Mouse (Mus musculus) embryonic stem cell, embryonic (primary cell): ENCODE data around the gene Egflam.

Source experiments
- CTCF ChIA-PET, 4 experiments: fragments of 300-600 bp in 2 of 4; fragments of 350-600 bp in 2 of 4; sonication (Branson Sonifier 250); formaldehyde crosslinking; loops; one replicate each; lab custom pipeline; 2022; ENCODE audit warnings: inconsistent platforms in 2 of 4; lab: Charles Lee
- POLR2A ChIA-PET, 4 experiments: fragments of 300-600 bp in 2 of 4; fragments of 350-600 bp in 2 of 4; sonication (Branson Sonifier 250); formaldehyde crosslinking; loops; one replicate each; lab custom pipeline; 2022; ENCODE audit warnings: antibody characterized with exemption in 4 of 4, inconsistent platforms in 1 of 4; lab: Charles Lee

The Egflam gene

GRCm38 (mm10) chr15:7397818-7398608 lies at the start of gene Egflam:
TSS of gene Egflam (minus strand) at chr15:7398395.
- ChIA-PET CTCF (interaction anchor here in 2 of 4 experiments (0.9 to 1.5 kb wide), 2 partner anchors 46 to 134 kb away, joined by 3 read pairs; no protein-coding TSS in a partner anchor), POLR2A (interaction anchor here in 1 of 4 experiments (1.0 kb wide), 1 partner anchor 19 kb away, joined by 3 read pairs; no protein-coding TSS in a partner anchor)

- ChIA-PET POLR2A (interaction anchor here in 2 of 4 experiments (0.6 to 1.0 kb wide), 2 partner anchors 11 to 214 kb away, joined by 4 read pairs; no protein-coding TSS in a partner anchor), CTCF (interaction anchor here (0.5 to 2.0 kb wide), 63 partner anchors 11 to 1646 kb away, joined by 3 to 20 read pairs (median 4); no protein-coding TSS in a partner anchor)
Measured at GRCm38 (mm10) chr15:7443396-7444315, 45.5 kb upstream of the Egflam start.

- POLR2A ChIA-PET, result interaction anchor here in 3 of 4 experiments (0.5 to 0.7 kb wide), 3 partner anchors 353 to 638 kb away, joined by 3 read pairs; no protein-coding TSS in a partner anchor
Measured at GRCm38 (mm10) chr15:7442148-7443100, 44.2 kb upstream of the Egflam start.

DNA sequence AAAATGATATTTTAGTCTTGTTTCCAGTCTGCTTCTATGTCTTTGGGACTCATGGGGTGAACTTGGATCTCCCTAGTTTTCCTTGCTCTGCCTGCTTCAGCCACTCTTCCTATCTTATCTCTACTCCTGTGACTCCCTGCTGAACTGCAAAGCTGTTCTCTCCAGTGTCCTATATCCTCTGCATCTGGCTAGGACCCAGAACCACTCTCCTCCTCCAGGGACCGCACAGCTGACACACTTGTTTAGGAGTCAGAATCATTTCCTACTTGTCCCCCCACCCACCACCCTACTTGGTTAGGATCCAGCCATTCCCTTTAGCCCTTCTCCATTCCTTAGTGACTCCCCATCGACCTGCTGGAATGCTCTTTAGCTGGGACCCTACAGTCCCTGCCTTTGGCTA lies 26.1 kb upstream of the Egflam start:
- CTCF ChIA-PET, result no interaction called here
- POLR2A ChIA-PET, result no interaction called here

More at GRCm38 (mm10) chr15:7442148-7443100, 44.2 kb upstream of the Egflam start:
- CTCF ChIA-PET, result interaction anchor here in 3 of 4 experiments (0.7 to 2.0 kb wide), 5 partner anchors 12 to 1082 kb away, joined by 4 to 20 read pairs (median 9); no protein-coding TSS in a partner anchor

- ChIA-PET POLR2A (interaction anchor here in 1 of 4 experiments (0.5 kb wide), 1 partner anchor 353 kb away, joined by 3 read pairs; no protein-coding TSS in a partner anchor), CTCF (no interaction called here)
Measured at GRCm38 (mm10) chr15:7404521-7404920, 6.3 kb upstream of the Egflam start.

- ChIA-PET POLR2A (interaction anchor here in 1 of 4 experiments (0.7 to 1.0 kb wide), 3 partner anchors 19 to 391 kb away, joined by 3 to 4 read pairs (median 3); no protein-coding TSS in a partner anchor), CTCF (interaction anchor here in 3 of 4 experiments (0.6 to 1.0 kb wide), 3 partner anchors 61 to 445 kb away, joined by 3 read pairs; no protein-coding TSS in a partner anchor)
Measured at GRCm38 (mm10) chr15:7398609-7399540, 680 bp upstream of the Egflam start.

- POLR2A ChIA-PET, result interaction anchor here in 1 of 4 experiments (1.0 kb wide), 1 partner anchor 20 kb away, joined by 3 read pairs; no protein-coding TSS in a partner anchor
- CTCF ChIA-PET, result interaction anchor here in 3 of 4 experiments (0.7 to 1.5 kb wide), 3 partner anchors 46 to 965 kb away, joined by 3 to 4 read pairs (median 3); no protein-coding TSS in a partner anchor
Measured at GRCm38 (mm10) chr15:7397446-7397817, 763 bp downstream of the Egflam start.

GRCm38 (mm10) chr15:7383349-7383748 lies 14.8 kb downstream of the Egflam start:
- POLR2A ChIA-PET, result no interaction called here
- CTCF ChIA-PET, result no interaction called here

- ChIA-PET POLR2A (no interaction called here), CTCF (no interaction called here)
Measured at GRCm38 (mm10) chr15:7382457-7382856, 15.7 kb downstream of the Egflam start.

- ChIA-PET CTCF (no interaction called here), POLR2A (interaction anchor here in 1 of 4 experiments (0.5 kb wide), 1 partner anchor 412 kb away, joined by 3 read pairs; no protein-coding TSS in a partner anchor)
Measured at GRCm38 (mm10) chr15:7352635-7353051, 45.6 kb downstream of the Egflam start.

DNA sequence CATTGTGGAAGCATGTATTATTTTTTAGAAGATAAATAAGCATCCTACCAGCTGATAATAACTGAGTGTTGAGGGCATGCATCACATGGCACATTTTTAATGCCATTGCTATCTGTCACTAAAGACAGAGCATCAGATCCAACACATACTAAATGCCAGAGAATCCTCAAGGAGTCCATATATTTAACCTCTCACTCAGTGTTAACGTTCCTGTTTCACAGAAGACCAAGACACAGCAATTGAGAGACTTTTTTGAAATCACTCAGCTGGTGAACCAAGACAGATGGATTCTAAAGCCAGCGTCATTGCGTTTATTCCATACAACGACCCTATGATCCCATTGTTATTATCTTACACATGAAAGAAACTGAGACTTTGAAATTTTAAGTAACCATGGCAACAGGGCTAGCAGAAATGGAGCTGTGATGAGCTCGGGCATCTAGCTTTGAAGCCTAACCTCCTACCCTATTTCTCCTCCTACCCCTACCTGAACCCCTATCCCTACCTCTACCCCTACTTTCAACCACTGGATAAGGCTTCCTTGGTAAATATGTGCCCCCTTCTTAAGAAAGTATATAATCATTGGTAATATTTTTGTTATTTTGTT lies 57.4 kb downstream of the Egflam start:
- POLR2A ChIA-PET, result no interaction called here

GRCm38 (mm10) chr15:7334517-7335298 lies 63.5 kb downstream of the Egflam start:
- CTCF ChIA-PET, result no interaction called here

More for the DNA sequence above, 57.4 kb downstream of the Egflam start:
- CTCF ChIA-PET, result interaction anchor here in 1 of 4 experiments (0.9 kb wide), 1 partner anchor 77 kb away, joined by 3 read pairs; no protein-coding TSS in a partner anchor

DNA sequence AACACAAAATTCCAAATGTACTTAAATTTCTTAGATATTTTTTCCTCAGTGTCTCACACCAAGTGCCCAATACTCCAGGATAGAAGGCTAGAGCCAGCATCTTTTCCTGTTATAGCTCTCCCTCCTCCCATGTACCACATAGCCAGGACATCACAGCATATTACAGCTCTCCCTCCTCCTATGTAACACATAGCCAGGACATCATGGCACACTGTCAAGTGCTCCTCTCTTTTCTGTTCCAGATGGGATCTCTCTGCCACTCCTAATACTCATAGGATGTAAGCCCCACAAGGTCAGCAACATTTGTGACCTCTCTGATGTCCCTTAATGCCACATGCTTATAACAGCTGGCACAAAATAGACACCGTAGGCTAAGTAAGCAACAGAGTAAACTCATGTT lies 65.3 kb downstream of the Egflam start:
- CTCF ChIA-PET, result no interaction called here
- POLR2A ChIA-PET, result no interaction called here

More at GRCm38 (mm10) chr15:7334517-7335298, 63.5 kb downstream of the Egflam start:
- POLR2A ChIA-PET, result no interaction called here

DNA sequence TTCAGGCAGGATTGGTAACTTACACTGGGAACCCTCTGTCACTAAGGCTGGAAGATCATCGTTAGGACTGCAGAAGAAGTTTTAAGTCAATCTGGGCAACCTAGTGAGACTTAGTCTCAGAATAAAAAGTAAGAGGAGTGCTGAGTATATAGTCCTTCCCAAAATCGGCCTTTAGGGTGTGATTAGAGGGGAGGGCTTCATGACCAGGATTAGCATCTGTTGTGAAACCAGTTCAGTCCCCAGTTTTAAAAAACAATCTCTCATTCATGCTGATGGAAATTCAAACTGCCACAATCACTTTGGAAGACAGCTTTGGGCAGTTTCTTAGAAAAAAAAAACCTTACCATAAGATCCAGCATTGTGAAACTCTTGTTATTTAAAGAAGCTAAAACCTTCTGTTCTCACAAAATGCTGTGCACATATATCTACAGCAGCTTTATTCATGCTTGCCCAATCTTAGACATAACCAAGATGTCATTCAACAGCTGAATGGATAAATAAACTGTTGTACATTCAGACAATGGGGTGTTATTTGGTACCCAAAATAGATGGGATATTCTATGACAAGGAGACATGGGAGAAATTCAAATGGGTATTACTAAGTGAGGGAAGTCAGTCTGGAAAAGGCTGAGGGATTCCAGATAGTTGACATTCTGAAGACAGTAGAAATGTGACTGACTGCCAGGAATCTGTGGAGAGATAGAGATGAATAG lies 75.4 kb downstream of the Egflam start:
- ChIA-PET CTCF (no interaction called here), POLR2A (no interaction called here)

- CTCF ChIA-PET, result no interaction called here
Measured at GRCm38 (mm10) chr15:7320901-7321300, 77.3 kb downstream of the Egflam start.

More at GRCm38 (mm10) chr15:7320901-7321300, 77.3 kb downstream of the Egflam start:
- POLR2A ChIA-PET, result interaction anchor here in 2 of 4 experiments (0.5 to 1.1 kb wide), 2 partner anchors 29 to 1568 kb away, joined by 4 read pairs; no protein-coding TSS in a partner anchor
